Mouse (Mus musculus): ENCODE results near the gene Dkk1. TPM values are rescaled to one million over a fixed set of nuclear protein-coding genes. Genes with fewer than 3 reads are reported as not detected.

Dkk1 gene
- 0.15 and 0.38 TPM in 2 replicates for total RNA-seq (2021)
- long read RNA-seq, experiment 1: 0 reads
- long read RNA-seq, experiment 2: 0 reads

DNA sequence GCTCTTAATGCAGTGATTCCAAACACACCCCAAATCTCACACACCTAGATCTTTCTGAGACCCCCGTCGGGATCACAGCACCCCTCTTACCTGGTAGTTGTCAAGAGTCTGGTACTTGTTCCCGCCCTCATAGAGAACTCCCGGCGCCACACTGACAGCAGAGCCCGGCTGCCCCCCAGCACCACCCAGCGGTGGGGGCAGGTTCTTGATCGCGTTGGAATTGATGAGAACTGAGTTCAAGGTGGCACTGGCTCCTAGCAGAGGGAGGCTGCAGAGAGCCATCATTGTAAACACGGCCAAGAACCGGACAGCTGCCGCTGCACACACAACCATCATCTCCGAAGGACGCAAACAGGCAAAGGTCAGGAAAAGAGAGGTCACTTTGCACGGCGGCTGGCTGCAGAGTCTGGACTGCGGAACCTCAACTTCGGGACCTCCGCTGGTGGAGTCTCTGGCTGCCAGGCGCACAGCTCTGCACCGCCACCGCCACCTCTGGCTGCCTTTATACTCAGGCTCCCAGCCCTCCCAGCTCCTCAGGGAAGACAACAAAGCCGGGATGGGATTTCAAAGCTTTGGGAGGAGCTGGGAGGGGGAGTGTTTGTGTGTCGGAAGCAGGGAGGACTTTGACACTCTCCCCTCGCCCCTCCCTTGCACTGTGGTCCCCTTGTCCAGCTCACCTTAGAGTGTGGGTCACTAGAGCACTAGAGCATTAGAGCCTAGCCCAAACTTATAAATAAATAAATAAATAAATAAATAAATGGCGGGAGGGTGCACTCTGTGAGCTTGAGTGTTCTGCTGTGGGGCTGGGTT is at the start of gene Dkk1:
Gene Dkk1 (minus strand): TSS at position 622 of the 810 bp plus-strand sequence.
- peak; percentile 25 for DNase-seq

DNA sequence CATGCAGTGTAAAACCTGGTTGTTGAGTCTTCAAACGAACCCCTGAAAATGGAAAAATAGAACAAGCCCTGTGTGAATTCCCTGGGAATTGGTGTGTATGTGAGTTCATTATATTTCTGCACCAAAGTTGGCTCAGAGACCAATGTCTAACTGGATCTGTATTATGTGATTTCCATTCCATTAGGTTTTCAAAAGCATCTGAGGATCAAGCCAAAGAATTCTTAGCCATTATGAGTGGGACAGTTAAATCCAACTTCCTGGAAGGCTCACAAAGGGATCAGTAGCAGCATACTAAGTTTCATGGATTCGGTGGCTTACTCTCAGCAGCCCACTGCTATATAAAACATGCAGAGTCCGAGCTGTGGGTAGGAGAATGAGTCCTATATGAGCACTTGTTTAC is 36.9 kb upstream of the Dkk1 start:
- no peak for DNase-seq

DNA sequence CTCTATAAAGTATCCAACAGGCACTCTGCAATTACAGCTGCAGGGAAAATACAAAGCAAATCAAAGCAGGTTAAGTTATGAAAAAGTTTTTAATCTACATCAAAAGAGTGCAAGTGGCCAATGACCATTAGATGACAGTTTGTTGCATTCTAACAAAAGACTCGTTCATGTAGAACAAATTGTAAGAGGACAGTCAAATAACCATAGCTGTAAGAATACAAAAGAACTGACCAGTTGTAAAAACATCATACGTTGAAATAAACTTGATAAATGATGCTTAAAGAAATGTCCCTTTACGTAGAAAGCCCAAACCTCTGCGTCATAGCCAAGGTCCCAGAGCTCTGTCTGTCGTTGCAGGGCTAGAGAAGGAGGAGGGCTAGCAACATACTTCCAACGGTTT is 15.1 kb upstream of the Dkk1 start:
- DNase-seq: no peak

DNA sequence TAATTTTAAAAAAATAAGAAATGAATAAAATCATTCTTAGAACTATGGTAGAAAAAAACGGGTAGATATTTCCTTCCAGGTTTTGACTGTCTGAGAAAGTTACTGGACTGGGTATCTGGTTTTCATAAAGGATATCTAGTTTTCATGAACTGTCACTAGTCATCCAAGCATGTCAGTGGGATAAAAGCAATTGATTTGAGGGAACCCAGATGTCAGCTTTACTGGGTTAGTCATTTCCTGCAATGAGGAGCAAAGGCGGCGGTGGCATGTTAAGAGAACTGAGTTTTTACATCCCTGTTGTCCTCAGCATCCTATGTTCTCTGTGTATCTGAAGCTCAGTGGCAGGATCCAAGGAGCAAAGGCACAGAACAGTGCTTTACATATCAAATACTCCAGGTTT is 14.4 kb upstream of the Dkk1 start:
- no peak for DNase-seq

DNA sequence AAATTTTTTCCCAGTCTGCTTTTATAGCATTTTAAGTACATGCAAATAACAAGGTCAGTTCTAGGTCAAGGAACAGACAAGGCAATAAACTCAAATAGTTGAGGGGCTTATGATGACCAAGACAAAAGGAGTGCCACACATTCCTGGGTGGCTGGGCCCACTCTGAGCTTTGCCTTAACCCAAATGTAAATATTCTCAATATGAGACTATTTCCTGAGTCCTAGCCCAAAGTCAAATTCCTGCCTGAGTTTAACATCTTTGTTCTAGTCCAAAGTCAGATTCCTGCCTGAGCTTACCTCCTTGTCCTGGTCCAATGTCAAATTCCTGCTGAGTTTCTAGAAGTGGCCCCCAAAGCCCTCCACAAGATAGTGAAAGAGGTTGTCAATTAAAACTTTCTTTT is 8.6 kb upstream of the Dkk1 start:
- no peak for DNase-seq

DNA sequence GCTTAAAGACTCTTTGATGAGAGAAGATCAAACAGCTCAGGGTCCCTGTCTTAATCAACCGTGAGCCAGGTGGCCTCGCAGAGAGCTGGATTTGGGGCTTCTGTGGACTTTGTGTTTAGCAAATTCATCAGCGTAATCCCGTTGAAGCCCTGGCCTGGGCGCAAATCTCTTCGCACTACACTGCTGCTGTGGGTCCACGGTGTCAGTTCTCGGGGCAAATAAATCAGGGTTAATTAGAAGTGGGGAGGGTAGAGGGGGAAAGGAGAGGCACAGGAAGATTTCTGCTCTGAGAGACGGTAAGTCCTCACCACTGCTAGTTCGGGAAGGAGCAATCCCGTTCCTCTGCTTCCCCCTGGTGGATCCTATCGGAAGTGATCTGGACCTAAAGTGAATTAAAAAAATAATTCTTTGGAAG is 5.0 kb upstream of the Dkk1 start:
- DNase-seq: peak; percentile 76

DNA sequence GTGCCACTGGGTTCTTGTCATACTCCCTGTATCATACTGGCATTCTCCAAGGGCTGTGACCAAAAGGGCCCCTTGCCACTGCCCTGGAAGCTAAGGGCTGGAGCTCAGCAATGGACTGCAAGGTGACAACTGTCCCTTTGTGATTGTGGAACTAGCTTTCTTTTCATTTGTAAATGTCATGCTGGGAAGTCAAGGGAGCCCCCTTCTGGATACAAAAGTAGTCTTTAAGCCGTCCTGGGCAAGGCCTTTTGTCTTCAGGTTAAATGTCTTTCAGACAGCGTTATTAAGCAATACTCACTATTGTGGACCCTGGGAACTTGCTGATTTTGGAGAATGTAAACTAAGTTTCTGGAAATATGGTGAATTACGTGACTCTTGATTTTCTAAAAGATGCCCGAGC is 4.3 kb upstream of the Dkk1 start:
- DNase-seq: no peak

DNA sequence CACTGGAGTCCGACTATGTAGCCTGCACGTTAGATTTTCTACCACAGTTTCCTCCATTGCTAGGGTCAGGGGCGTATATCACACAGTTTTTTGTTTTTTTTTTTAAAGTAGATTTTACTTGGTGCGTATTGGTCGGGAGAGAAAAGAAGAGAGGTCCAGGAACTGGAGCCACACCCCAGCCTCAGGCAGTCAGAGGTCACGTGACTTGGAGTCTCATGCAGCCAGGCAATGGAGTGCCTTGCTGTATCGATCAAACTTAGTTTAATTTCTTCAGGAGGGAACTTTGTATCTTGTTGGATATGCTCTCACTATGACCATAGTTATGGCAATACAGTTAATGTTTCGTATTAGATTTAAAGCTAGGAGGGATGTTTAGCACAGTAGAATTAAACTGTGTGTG is 2.8 kb upstream of the Dkk1 start:
- no peak for DNase-seq

DNA sequence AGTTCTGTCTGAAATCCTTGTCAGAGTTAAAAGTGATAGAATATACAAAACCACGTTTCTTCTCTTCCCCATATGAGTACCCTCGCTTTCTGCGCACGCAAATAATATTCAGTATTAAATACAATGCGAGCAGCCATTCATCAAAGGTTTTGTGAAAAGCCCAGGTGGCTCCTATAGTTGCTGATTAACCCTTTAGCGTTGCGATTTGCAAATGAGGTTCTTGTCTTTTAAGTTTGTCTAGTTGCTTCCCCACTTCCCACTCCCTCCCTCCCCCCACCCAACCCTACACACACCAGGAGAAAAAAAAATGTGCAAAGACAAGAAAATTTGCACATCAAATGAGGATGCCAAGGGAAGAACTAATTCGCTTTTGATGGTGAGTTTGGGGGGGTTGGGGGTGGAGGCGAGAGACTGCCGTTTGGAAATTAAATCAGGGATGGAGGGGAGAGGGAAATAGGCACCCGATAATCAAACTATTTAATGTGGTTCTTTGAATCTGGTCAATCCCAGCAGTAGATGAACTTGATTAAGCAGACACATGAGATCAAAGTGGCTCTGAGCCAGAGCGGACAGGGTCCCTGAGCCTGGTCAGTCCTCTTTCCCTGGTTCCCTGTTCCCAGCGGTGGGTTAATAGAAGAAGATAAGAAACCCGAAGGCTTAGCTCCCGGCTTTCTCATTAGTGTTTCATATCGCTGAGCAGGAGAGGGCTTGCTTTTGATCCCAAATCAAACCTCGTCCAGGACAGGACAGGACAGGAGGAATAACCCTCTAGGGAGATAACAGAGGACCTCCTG is 586 bp upstream of the Dkk1 start:
- no peak for DNase-seq

DNA sequence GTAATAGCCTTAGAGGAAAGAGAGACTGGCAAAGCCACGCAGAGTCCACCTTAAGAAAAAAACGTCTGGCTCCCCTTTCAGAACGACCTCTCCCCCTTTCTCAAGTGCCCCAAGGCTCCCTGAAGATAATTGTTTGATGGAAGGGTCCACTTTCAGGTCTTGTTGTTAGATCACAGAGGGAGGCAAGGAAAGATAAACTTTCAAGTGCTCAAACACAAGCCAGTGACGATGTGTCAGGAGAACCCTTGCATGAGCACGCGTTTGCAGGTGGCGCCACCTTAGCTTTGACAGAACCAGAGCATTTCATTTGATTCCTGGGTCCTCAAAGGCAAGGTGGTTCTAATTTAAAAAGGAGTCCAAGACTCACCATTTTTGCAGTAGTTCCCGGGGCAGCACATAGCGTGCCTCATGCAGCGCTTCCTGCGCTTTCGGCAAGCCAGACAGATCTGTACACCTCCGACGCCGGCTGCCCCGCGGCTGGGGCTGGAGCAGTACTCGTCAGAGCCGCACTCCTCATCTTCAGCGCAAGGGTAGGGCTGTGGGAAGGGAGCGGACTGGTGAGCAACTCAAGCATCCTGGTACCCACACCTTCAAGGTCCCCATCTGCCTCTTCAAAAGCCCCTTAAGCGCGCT is 938 bp downstream of the Dkk1 start:
- no peak for DNase-seq

DNA sequence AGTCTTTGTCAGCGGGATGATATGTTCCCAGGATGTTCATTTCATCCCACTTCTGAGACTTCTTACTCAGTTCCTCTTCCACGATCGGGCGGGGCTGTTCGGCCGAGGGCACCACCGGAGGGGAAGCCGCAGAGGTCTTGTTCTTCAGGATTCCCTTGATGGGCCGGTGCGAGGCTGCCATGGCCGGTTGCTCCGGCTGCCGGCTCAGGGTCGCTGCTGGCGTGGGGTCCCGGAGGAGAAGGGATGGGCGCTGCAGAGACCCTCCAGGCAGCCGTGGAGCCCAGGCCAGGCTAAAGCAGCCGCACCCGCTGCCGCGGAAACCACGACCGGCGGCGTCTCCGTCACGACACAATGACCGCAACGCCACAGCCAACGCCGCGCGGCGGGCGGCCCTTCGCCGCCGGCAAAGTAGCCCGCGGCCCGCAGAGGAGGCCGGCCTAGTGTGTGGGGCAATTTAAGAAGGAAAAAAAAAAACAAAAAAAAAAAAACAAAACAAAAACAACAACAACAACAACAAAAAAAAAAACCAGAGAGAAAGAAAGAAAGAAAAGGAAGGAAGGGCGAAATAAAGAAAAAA is 10.0 kb downstream of the Dkk1 start:
- peak; percentile 6 for DNase-seq

DNA sequence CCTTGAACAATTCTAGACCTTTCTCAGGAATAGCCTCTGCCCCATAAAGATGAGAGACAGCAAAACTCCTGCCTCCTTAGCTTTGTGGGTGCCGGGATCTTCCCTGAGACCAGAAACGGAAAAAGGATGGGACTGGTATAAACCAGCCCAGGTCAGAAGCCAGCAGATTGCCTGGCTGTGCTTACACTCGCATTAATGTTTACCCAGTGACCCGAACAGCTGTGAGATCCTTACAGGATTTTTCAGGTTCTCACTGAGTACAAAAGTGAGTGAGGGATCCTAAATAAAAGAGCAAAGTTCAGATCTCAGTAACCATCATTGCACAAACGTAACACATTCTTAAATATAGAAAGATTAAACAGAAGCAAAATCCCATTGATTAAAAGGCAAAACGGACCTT is 32.7 kb downstream of the Dkk1 start:
- no peak for DNase-seq

DNA sequence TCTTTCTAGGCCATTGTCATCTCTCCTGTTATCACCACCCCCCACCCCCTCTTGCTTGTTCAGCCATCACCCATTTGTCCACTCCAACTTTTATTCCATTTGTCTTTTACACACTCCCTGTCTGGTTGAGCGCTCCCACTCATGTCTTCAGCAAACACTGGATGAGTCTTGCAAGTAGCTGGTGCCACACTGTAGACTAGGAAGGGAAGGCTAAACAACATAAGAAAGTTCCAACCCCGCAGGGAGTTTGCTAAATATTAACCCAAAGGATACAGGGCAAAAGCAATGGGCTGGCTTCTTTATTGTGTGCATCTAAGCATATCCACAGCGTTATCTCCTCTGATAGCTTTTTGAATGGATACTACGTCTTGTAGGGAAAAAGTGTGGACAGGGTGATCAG is 39.0 kb downstream of the Dkk1 start:
- DNase-seq: no peak

DNA sequence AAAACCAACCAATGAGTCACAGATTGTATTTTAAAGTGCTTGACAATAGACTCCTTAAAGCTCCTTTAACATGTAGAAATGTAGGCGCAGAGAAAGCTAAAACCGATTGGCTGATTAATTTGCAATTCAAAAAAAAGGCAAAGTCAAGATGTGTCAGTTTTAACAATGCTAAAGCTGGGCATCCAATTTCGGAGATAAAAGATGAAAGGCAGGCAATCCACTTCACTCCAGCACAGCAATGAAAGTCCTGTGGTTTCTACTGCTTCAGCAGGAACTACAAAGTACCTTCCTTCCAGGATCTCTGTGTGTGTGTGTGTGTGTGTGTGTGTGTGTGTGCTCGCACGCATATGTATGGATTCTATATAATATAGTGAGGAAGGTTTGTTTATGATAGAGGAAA is 44.0 kb downstream of the Dkk1 start:
- DNase-seq: no peak
